Comparison of ENCODE assay signal across 24 mouse cellular contexts in genomic region chrX:96126803-96127202, GRCm38 (mm10). TPM values are rescaled to one million over a fixed set of nuclear protein-coding genes. Genes with fewer than 3 reads are reported as not detected.
DNase-seq lines count a peak whose midpoint lies in the region; ATAC-seq and TF ChIP-seq lines count a peak whose summit lies in the region.
"Had no signal": no experiment of that assay in that cellular context is flagged by ENCODE, and none has a peak within 500 bp of the region (broad histone marks: within the 10 kb centered on the region; RNA-seq: fewer than 3 reads in every experiment).

No protein-coding gene starts in this region.

- H3K36me3 ChIP-seq in heart, embryonic 11.5 days (ENCODE audit: control insufficient read depth, insufficient read depth, low read length), result no peaks in the 10 kb centered on the region
- H3K36me3 ChIP-seq in splenic B cell, adult 2 months (ENCODE audit: control insufficient read depth, insufficient read depth, low read length, poor library complexity, severe bottlenecking), result 0 out of 2 replicates have a peak, but pooled peaks cover 1% of the 10 kb centered on the region
- H3K36me3 ChIP-seq in forebrain, embryonic 11.5 days (ENCODE audit: control insufficient read depth, insufficient read depth, low read length), result no peaks in the 10 kb centered on the region
- H3K36me3 ChIP-seq: embryonic facial prominence, embryonic 12.5 days; hindbrain, embryonic 15.5 days; limb, embryonic 10.5 days; liver, embryonic 15.5 days; lung, embryonic 15.5 days; neural tube, embryonic 15.5 days had no signal

- ATAC-seq in heart, embryonic 11.5 days (replicated peaks; ENCODE audit: insufficient number of reproducible peaks, low FRiP score, low TSS enrichment), result no peak
- no peak for ATAC-seq in forebrain, embryonic 11.5 days (replicated peaks; ENCODE audit: low FRiP score)
- ATAC-seq: forebrain, embryonic 13.5 days had no signal

- H3K4me2 ChIP-seq in heart, embryonic 11.5 days, result 0 out of 2 replicates have a peak overlapping the region, but pooled peaks have one; percentile 8
- no peak overlapping the region for H3K4me2 ChIP-seq in forebrain, embryonic 11.5 days (ENCODE audit: low read depth, low read length, severe bottlenecking)
- H3K4me2 ChIP-seq: embryonic facial prominence, embryonic 12.5 days; forebrain, embryonic 13.5 days; hindbrain, embryonic 15.5 days; liver, embryonic 15.5 days; lung, embryonic 15.5 days; midbrain, embryonic 11.5 days; neural tube, embryonic 15.5 days had no signal

- WGBS in heart, embryonic 11.5 days (ENCODE audit: insufficient replicate concordance), result 51% methylated on average over 3 of the region's 3 CpGs
- WGBS in forebrain, embryonic 11.5 days, result 86% methylated on average over 3 of the region's 3 CpGs

- no peak overlapping the region for H3K4me3 ChIP-seq in heart, embryonic 11.5 days (ENCODE audit: low read depth, low read length)
- H3K4me3 ChIP-seq in bone marrow macrophage, adult 2 months (ENCODE audit: insufficient read depth, low read length), result no peak overlapping the region
- H3K4me3 ChIP-seq in forebrain, embryonic 11.5 days (ENCODE audit: low read depth, low read length), result no peak overlapping the region
- H3K4me3 ChIP-seq: embryonic facial prominence, embryonic 12.5 days; erythroblast, embryonic 14.5 days; forebrain, embryonic 13.5 days; hindbrain, embryonic 15.5 days; limb, embryonic 10.5 days; liver, embryonic 15.5 days; lung, embryonic 15.5 days; neural tube, embryonic 15.5 days had no signal

- H3K27ac ChIP-seq in heart, embryonic 11.5 days (ENCODE audit: low read depth, low read length), result no peak overlapping the region
- peak overlapping the region; percentile 13 for H3K27ac ChIP-seq in bone marrow macrophage, adult 2 months (ENCODE audit: insufficient read depth, low read depth, low read length)
- H3K27ac ChIP-seq in forebrain, embryonic 11.5 days (ENCODE audit: low read depth, low read length), result no peak overlapping the region
- H3K27ac ChIP-seq: embryonic facial prominence, embryonic 12.5 days; forebrain, embryonic 13.5 days; hindbrain, embryonic 15.5 days; limb, embryonic 10.5 days; liver, embryonic 15.5 days; lung, embryonic 15.5 days; neural tube, embryonic 15.5 days had no signal

- H3K4me1 ChIP-seq in heart, embryonic 11.5 days (ENCODE audit: control insufficient read depth, insufficient read depth, low read length), result peaks cover 14% of the 10 kb centered on the region
- peaks cover 57% of the 10 kb centered on the region for H3K4me1 ChIP-seq in bone marrow macrophage, adult 2 months (ENCODE audit: control insufficient read depth, insufficient read depth, low read length)
- no peaks in the 10 kb centered on the region for H3K4me1 ChIP-seq in forebrain, embryonic 11.5 days (replicated peaks; ENCODE audit: control insufficient read depth, insufficient read depth, low read length)
- H3K4me1 ChIP-seq: embryonic facial prominence, embryonic 12.5 days; forebrain, embryonic 13.5 days; hindbrain, embryonic 15.5 days; limb, embryonic 10.5 days; lung, embryonic 15.5 days; neural tube, embryonic 15.5 days had no signal

- TF ChIP-seq POLR2A in bone marrow macrophage, adult 2 months (IDR thresholded peaks at IDR 0.05; ENCODE audit: borderline replicate concordance, low read depth, low read length), result no peak

- DNase-seq in heart, adult 9 months (ENCODE audit: low spot score in 2 of 2), result no peak
- peak; percentile 3 for DNase-seq in layer of hippocampus, adult 9-11 months
- DNase-seq in layer of hippocampus, postnatal 36 days, result no peak
- DNase-seq in splenic B cell, adult 2 months (ENCODE audit: low read depth, low spot score), result peak; percentile 47
- no peak for DNase-seq in forebrain, embryonic 11.5 days (ENCODE audit: low spot score)
- DNase-seq: cerebellum, adult 11-12 months; cerebellum, postnatal 14 days; gastrocnemius, postnatal 36 days; heart, postnatal 36 days; kidney, adult 8-10 months; kidney, postnatal 10 days; liver; thymus, postnatal 14 days had no signal

- no peak for TF ChIP-seq CTCF in bone marrow macrophage, adult 2 months (IDR thresholded peaks at IDR 0.05; ENCODE audit: low read depth, low read length)

- no peaks in the 10 kb centered on the region for H3K9me3 ChIP-seq in heart, embryonic 11.5 days (replicated peaks; ENCODE audit: control insufficient read depth, low read length)
- no peaks in the 10 kb centered on the region for H3K9me3 ChIP-seq in forebrain, embryonic 11.5 days (ENCODE audit: control insufficient read depth, low read length)
- H3K9me3 ChIP-seq: embryonic facial prominence, embryonic 12.5 days; forebrain, embryonic 13.5 days; hindbrain, embryonic 15.5 days; limb, embryonic 10.5 days; liver, embryonic 15.5 days; lung, embryonic 15.5 days; neural tube, embryonic 15.5 days had no signal

- H3K9ac ChIP-seq in heart, embryonic 11.5 days (ENCODE audit: low read depth, low read length), result no peak overlapping the region
- H3K9ac ChIP-seq in forebrain, embryonic 11.5 days (ENCODE audit: low read length), result no peak overlapping the region
- H3K9ac ChIP-seq: embryonic facial prominence, embryonic 12.5 days; forebrain, embryonic 13.5 days; hindbrain, embryonic 15.5 days; liver, embryonic 15.5 days; lung, embryonic 15.5 days; neural tube, embryonic 15.5 days had no signal

- H3K27me3 ChIP-seq in heart, embryonic 11.5 days (ENCODE audit: control insufficient read depth, insufficient read depth, low read length), result no peaks in the 10 kb centered on the region
- no peaks in the 10 kb centered on the region for H3K27me3 ChIP-seq in splenic B cell, adult 2 months (ENCODE audit: control insufficient read depth, insufficient read depth, low read length, poor library complexity, severe bottlenecking)
- no peaks in the 10 kb centered on the region for H3K27me3 ChIP-seq in forebrain, embryonic 11.5 days (ENCODE audit: control insufficient read depth, insufficient read depth, low read length)
- H3K27me3 ChIP-seq: embryonic facial prominence, embryonic 12.5 days; forebrain, embryonic 13.5 days; hindbrain, embryonic 15.5 days; liver, embryonic 15.5 days; lung, embryonic 15.5 days; neural tube, embryonic 15.5 days had no signal

RNA-seq across cellular contexts. Expression of gene Msn, which starts 31.0 kb away (rescaled TPM):
- polyA plus RNA-seq in heart, embryonic 11.5 days (2014; fragmentation: Nextera tagmentation; extraction: Ambion mirVana), result 162 and 213 TPM in 2 replicates
- 10 to 100 TPM; 15.4 to 19.1 TPM for total RNA-seq in layer of hippocampus, postnatal 36 days (2021)
- polyA plus RNA-seq in bone marrow macrophage, adult 2 months (2012; ENCODE audit: insufficient read depth, insufficient read length, missing spikeins), result 426 and 464 TPM in 2 replicates
- 106 and 107 TPM in 2 replicates for polyA plus RNA-seq in forebrain, embryonic 11.5 days (2014; fragmentation: Nextera tagmentation; extraction: Ambion mirVana)

Comparison
In these comparisons a context has a peak if more than half of its experiments do, and no peak if none do; other contexts are left out.
1. DNase-seq: peak in layer of hippocampus, adult 9-11 months (single experiment) and splenic B cell, adult 2 months (single experiment); none in heart, adult 9 months (0 of 2), layer of hippocampus, postnatal 36 days (0 of 2) and forebrain, embryonic 11.5 days (single experiment).